Mouse (Mus musculus) adrenal gland, postnatal 25 days (tissue): ENCODE data around the gene Slx4ip. TPM values are rescaled to one million over a fixed set of nuclear protein-coding genes. Genes with fewer than 3 reads are reported as not detected.

Source experiments
- DNase-seq: peaks from one replicate; pipeline ENCODE4 v3.0.0; 2021; ENCODE audit warnings: mixed read lengths
- total RNA-seq: library from RNA; stranded (reverse); gene quantifications from 2 replicates; pipeline ENCODE4 v1.2.3, GENCODE M21; 2021

Gene Slx4ip
- total RNA-seq, 1 experiment from 2014 or later: 7.7 TPM

DNA sequence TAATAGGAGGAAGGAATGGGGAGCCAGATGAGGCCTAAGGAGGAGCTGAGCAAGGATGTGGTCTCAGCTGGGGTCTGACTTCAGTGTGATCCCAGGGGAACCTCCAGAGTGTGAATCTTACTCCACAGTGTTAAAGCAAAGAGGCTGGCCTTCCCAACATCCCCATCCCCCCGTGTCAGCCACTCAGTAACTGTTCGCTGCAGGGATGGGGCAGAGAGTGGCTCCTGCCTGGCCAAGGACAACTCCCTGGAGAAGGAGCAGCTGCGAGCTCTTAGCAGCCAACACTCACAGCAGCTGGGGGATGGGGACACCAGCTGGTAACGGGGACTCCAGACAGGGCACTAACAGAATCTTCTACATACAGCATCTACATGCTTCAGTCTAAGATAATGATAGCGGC, 210.1 kb downstream of the Slx4ip start:
- DNase-seq: peak; percentile 35

DNA sequence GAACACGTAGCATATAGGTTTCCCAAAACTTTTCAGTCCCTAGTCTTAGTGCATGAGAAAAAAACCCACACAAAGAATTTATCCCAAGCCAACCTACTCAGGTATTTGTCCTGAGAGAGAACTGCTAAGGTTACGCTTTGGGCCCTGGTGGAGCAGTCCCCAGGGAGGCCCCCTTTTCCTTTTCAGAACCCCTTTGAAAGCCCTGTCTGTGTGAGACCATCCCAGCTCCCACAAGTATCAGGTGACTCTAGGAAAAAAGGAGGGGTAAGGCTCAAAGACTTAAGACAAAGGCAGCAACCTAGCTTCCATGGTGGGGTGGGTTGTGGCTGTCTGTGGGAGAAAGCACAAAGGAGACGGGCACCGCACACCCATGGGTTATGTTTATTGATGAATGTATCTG, 216.2 kb downstream of the Slx4ip start:
- DNase-seq: no peak

DNA sequence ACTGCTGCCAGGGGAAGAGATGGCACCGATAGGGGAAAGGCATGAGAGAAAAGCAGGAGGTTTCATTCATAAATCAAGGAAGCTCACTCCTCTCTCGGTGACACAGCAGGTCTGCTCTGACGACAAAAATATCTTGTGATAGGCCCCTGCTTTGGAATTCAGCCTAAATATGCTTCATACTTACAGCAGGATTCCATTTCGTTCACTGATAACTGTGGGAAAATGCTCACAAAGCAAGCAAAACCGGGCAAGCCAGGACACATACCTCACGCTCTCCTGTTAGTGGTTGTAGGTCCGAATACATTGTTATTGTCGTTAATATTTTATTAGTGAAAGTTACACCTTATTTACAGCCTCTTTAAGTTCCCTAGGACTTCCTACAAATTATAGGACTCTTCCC, 216.9 kb downstream of the Slx4ip start:
- DNase-seq: no peak

DNA sequence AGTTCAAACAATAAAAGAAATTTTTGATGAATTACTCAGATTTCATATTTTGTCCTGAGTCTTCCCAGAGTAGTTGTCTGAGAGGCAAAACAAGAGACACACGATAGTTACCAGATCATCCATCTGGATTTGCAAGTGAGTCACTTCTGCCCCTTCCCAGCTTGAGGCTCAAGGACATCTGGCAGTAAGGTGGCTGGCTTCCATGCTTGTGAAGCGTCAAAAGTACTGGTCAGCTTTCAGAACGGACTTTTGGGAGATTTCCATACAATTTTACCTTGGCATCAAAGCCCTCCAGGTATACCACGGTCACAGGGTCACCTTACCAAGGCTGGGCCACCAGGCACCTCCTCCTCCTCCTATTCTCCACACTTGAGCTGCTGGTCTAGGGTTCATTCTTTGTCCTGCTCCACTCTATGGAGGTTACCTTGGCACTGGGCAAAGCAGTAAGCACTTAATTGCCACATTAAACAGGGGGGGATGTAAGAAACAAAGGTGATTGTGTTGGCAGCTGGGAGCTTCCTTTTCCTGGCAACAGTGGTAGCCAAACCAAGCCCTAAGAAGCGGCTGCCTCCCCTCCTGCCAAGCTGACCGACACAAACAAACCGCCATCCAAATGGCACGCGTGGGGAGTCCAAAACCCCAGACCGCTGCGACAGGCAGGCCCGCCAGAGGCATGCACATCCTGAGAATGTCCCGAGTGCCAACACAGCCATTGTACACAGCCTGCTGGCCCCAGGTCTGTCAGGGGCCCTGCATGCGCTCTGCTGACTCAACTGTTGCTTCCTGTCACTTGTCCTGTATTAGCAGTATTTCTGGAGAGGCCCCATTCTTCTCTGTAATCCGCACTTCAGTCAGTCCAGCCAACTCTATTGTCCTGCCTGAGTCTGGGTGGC, 218.5 kb downstream of the Slx4ip start:
- no peak for DNase-seq

DNA sequence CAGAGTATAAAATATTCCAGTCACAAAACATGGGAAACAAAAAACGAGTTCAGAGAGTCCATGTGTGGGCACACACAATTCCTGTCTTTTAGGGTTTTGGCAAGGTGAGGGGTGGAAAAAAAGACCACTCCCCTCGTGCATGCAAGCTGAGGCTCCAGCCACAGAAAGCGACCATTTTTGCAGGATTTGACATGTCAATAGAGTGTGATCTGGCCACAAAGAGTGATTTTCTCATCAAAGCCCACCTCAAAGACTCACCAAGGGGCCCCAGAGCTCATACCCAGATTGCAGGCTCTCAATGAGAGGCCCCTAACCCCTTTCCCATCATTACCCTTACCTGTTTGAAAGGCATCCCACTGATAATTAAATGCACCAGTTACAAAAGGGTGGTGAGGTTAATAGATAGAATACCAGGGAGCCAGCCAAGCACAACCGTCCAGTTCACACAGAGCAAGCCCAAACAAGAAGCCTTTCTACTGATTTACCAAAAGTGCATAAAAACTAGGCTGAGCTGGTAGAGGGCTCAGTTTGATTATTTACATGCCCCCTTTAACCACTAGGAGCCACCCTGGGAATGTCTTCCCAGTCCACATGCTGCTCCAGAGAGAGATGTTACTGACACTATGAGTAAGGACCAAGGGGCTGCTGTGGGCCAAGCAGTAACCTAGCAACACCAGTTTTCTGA, 219.3 kb downstream of the Slx4ip start:
- DNase-seq: no peak

DNA sequence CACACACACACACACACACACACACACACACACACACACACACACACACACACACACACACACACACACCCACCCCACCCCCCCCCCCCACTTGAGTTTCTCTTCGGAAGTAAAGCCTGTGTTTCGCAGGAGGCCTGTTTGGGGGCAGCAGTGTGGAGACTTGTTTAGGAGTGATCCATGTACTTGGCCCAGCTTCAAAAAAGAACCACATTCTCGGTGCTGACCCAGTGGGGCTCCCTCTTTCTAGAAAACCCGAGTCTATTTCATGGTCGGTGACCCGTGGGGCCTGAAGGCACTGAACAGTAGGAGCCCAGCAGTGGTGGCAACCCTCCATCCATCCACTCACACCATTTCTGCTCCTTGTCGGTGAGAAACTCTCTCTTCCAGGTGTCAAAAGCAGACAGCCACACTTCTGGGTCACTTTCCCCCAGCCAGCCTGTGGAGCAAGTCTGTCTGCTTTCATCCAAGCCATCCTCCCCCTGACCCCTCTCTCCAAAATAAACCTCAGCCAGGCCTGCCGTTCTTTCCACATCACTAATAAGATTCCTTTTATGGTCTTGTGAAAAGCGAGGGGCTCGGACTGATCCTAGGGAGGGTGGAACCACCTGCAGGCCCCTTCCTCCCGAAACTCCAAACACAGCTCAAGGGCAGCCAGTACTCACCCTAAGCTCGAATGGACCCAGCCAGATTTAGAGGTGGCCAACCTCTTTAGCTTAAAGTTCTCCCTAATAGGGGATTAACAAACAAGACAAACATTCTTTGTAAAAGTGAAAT, 222.5 kb downstream of the Slx4ip start:
- DNase-seq: no peak

DNA sequence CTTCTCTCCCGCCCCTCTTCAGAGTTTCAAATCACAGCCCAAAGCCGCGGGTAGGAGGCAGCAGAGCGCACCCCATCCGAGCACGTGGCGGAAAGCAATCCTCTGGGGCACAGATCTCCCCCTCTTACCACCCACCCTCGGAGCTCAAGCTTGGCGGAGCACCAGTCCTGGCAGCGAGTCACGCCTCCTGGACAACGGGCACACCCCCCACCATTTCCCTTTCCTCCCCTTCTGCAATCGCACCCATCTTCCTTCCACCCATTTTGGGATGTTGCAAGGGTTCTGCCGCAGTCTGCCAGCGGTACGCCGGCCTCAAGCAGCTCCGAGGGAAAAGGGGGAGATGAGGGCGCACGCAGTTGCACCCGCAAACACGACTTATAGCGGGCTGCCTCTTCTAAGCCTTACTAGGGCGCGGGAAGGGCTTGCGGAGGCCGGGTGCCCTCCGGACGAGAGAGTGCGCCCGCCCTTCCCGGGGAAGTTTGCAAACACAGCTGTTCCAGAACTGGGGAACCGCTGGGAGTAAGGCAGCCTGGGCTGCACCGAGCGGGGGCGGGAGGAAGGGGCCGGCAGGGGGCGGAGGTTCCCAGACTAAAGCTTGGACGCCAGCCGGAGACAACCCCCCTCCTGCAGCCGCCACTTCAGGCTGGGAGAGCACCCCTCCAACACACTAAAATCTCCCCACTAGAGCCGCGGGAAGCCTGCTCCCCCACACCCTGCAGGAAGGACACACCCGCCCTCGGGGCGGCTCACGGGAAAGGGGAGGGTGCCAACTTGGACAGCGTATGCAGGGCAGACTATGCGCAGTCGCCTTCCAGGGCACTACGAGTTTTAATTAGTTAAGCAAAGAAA, 223.5 kb downstream of the Slx4ip start:
- DNase-seq: peak; percentile 77

DNA sequence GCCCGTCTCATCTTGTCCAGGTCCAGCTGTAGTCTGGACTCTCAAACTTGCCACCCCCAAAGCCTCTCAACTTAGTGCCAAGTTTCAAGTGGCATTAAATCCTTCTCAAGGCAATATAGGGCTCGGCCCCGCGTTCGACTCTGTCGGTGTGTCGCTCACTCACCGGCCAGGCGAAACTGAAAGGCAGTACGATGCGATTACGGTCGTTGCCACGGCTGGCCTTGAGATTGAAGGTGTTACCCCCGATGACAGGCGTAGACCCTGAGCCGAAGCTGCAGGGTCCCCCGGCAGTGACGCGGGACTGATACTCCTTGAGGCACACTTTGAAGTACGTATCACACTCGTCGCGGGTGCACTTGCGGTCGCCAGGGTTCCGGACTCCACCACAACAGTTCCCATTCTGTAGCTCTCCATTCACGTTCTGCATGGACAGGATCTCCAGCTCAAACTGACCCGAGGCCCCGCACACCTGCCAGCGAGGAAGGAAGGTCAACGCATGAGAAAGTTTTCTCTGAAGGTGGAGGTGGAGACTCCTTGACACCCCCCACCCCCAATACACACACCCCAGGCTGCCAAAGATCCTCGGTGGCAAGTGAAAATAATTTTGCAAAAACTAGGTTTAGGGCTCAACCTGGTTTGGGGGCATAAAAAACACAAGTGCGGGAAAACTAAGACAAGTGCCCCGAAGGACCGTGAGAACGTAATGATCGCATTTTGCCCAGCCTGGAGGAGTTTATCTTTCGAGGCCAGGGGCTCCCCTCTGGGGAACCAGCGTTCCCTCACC, 224.4 kb downstream of the Slx4ip start:
- DNase-seq: peak; percentile 13

DNA sequence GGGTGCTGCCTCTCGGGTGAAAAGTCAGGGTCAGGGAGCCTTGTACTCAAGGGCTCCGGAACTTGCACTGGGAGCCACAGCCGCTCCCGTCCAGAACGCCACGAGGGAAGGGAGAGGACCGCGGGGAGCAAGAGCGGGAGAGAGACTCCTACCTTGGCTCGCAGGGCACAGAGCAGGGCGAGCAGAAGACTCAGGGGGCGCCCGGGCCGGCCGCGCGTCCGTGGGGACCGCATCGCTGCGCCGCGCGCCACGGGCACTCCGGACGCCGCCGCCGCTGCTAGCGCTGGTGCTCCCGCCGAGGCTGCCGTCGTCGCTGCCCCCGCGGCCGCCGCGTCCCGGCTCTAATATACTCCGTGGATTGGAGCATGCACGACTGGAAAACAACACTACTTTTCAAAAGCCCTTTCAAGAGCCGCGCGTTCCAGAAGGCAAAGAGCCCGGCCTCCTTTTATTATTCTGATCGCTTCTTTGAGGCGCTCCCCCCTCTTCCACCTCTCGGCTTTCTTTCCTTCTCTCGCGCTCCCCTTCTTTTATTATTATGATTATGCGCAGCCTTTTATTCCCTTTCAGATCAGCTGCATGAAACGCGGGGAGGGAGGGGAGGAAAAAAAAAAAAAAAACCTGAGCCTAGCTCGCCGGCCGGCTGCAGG, 225.1 kb downstream of the Slx4ip start, which contains the start of gene Jag1:
Jag1 (minus strand) TSS at position 620 of the 650 bp plus-strand sequence.
- peak; percentile 52 for DNase-seq

DNA sequence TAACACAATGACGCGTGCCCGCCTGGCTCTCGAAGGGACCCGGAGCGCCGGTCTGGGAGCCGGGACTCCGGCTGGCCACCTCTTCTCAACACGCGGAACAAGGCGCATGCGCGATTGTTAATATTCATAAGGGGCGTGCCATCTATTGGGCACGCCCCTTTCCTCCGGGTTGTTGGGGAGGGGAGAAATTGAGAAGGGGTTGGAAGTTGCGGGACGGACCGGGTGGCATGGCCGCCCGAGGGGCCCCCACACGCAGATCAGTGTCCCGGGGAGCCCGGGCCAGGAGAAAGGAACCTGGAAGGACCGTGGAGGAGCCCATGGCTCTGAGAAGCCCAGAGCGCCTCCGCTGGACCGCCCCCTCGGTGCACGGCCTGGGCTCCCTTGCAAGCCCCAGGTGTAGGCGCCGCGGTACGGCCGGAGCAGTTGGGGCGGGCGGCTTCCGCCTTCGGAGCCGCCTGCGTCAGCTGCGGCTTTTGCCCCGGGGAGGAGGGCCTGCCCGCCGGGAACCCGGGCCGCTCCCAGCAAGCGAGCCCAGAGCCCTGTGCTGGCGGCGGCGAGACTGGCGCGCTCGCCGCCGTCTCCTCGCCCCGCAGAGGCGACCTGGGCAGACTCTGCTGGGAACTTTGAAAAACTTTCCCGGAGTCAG, 225.8 kb downstream of the Slx4ip start:
- peak; percentile 93 for DNase-seq

DNA sequence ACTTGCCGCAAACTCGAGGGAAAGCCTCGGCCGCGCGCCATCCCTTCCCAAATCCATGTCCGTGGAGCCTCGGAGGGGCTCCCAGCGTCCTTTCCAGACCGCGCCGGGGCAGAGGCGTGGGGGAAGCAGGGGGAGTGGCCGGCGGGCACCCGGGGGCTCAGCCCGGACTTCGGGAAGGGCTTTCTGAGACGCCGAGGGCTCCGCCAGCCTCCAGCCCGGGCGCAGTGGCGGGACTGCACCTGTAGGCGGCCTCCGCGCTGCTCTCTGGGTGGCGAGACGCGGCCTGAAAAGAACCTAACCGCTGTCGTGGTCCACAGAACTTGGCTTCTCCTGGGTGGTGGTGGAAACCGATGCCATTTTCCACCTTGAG, 226.3 kb downstream of the Slx4ip start:
- DNase-seq: peak; percentile 90

Other genes starting within 250 kb of the Slx4ip start
- gene Snap25, start 177.8 kb upstream of the Slx4ip start, total RNA-seq: 26.9 and 35.6 TPM in 2 replicates
- 14.1 and 20.4 TPM in 2 replicates for gene AL731706.2, start 5.5 kb upstream of the Slx4ip start, total RNA-seq
- gene AL731706.1, start 171 bp downstream of the Slx4ip start, total RNA-seq: 19.4 and 21.0 TPM in 2 replicates
- gene Mkks, start 171 bp downstream of the Slx4ip start, total RNA-seq: 18.8 TPM in 2 replicates
- gene Jag1, start 225.4 kb downstream of the Slx4ip start, total RNA-seq: 12.1 and 14.9 TPM in 2 replicates